Mouse (Mus musculus): ENCODE measurements around the gene Gm29866. TPM values are rescaled to one million over a fixed set of nuclear protein-coding genes. Genes with fewer than 3 reads are reported as not detected.

Gm29866 gene
- polyA plus RNA-seq (2017; shearing (Covaris generic)), result not detected

DNA sequence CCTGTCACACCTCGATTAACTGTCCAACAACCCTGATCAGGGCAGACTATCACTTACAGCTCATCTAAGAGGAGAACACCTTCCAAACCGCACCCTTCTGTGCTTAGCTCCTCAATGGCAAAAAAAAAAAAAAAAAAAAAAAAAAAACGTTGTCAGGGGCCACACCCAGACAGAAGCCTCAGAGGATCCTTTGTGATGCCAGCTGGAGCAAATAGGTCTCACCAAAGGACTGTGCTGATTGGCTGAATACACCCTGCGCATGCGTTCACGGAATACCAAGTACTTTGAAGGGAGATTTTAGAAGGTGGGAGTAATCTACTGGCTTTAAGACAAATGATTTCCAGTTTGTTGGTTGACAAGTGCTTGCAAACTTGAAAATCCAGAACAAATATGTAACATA, at the start of gene Gm29866:
TSS of gene Gm29866 (minus strand) at position 101 of the 400 bp plus-strand sequence.

Other genes with a start within 250 kb of the Gm29866 start
- gene Gm20909, start 170.9 kb upstream of the Gm29866 start, polyA plus RNA-seq (2017; shearing (Covaris generic)), result not detected
- not detected for gene Gm20865, start 247.9 kb upstream of the Gm29866 start, polyA plus RNA-seq (2017; shearing (Covaris generic))

All from CD4-positive, CD25-positive, alpha-beta regulatory T cell, adult 9 weeks (primary cell).